Mouse (Mus musculus): ENCODE results near the gene Urod.

Urod gene

GRCm38 (mm10) chr4:116995131-116995797, 1.1 kb upstream of the Urod start, which contains the start of gene Hectd3:
Hectd3 (plus strand) TSS chr4:116995317.
- peak; percentile 72 for DNase-seq (ENCODE audit: low read depth, low spot score)

- DNase-seq (ENCODE audit: low read depth, low spot score): peak; percentile 65
Observed at GRCm38 (mm10) chr4:116991366-116991765, 2.8 kb downstream of the Urod start.

- DNase-seq (ENCODE audit: low read depth, low spot score): no peak
Observed at GRCm38 (mm10) chr4:116989731-116990130, 4.5 kb downstream of the Urod start.

- no peak for DNase-seq (ENCODE audit: low read depth, low spot score)
Observed at GRCm38 (mm10) chr4:116987122-116987456, 7.1 kb downstream of the Urod start.

DNA sequence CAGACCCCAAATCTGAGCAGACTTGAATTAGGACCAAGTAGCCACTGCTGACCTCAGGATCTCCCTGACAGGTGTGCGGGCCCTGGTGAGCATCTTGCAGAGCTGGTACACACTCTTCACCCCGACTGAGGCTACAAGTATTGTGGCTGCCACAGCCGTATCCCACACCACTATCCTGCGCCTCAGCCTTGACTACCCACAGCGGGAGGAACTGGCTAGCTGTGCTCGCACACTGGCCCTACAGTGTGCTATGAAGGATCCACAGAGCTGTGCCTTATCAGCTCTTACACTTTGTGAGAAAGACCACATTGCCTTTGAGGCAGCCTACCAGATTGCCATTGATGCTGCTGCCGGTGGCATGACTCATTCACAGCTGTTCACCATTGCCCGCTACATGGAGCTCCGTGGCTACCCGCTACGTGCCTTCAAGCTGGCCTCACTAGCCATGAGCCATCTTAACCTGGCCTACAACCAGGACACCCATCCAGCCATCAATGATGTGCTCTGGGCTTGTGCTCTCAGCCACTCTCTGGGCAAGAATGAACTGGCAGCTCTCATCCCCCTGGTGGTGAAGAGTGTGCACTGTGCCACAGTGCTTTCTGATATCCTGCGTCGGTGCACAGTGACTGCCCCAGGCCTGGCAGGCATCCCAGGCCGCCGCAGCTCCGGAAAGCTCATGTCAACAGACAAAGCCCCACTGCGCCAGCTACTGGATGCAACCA, 7.7 kb downstream of the Urod start:
- DNase-seq (ENCODE audit: low read depth, low spot score): peak; percentile 43

DNA sequence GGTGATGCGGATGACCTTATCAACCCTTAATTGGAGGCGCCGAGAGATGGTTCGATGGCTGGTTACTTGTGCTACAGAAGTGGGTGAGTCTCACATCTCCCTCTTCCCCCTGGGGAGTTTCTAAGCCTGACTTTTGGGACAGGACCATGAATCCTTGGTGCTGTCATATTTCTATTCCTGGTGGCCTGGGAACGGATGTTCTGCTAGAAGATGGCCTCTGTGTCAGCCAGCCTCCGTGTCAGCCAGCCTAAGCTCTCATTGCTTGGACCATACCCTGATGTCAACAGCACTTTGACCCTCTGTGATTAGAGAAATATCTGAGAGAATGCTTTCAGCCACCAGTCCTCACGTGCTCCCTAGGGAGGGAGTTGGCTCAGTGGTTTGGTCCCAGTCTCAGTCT, 8.5 kb downstream of the Urod start:
- DNase-seq (ENCODE audit: low read depth, low spot score): no peak

- DNase-seq (ENCODE audit: low read depth, low spot score): no peak
Observed at GRCm38 (mm10) chr4:116976503-116976902, 17.7 kb downstream of the Urod start.

DNA sequence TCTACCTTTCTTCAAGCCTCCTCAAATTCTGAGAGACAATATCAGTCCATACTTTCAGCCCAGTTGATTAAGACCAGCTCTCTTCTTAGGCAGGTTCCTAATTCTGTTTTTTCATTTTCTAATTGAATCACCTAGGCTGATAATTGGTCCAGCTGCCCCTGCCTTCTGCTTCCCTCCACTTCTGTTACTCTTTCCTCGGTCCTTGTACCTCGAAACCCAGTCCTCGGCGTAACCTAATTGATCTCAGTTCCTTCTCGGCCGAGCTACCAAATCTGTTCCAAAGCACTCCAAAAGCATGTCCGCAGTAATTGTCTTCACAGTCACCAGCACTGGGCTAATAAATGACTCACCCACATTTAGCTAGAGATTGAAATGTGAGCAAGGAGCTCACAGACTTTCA, 39.3 kb downstream of the Urod start:
- no peak for DNase-seq (ENCODE audit: low read depth, low spot score)

GRCm38 (mm10) chr4:116951642-116952041, 42.6 kb downstream of the Urod start:
- no peak for DNase-seq (ENCODE audit: low read depth, low spot score)

GRCm38 (mm10) chr4:116944055-116944454, 50.2 kb downstream of the Urod start:
- DNase-seq (ENCODE audit: low read depth, low spot score): no peak

- no peak for DNase-seq (ENCODE audit: low read depth, low spot score)
Observed at GRCm38 (mm10) chr4:116942695-116943094, 51.5 kb downstream of the Urod start.
